Mouse (Mus musculus) kidney, postnatal 0 days (tissue): ENCODE results near the gene Zbtb5. TPM values are rescaled to one million over a fixed set of nuclear protein-coding genes. Genes with fewer than 3 reads are reported as not detected.

ENCODE experiments used
- ATAC-seq: fragments of 200-750 bp; cut with Nextera tagmentation; replicated peaks from 2 replicates; pipeline ENCODE4 v1.8.0; 2017; ENCODE audit warnings: low read depth, moderate number of reproducible peaks, moderate TSS enrichment, moderate library complexity; ENCODE audit not compliant: low FRiP score
- DNase-seq: peaks from one replicate; pipeline ENCODE4 v3.0.0-alpha.2; 2016; ENCODE audit warnings: low spot score
- H3K27ac ChIP-seq: fragments of 300-500 bp; sonication (generic); 2 replicates; pipeline ENCODE4 v1.5.1; 2014; ENCODE audit warnings: mild to moderate bottlenecking
- H3K27me3 ChIP-seq: fragments of 300-500 bp; sonication (generic); 2 replicates; pipeline ENCODE4 v1.6.1; 2014; ENCODE audit warnings: low read length, mixed read lengths; ENCODE audit not compliant: insufficient read depth
- H3K36me3 ChIP-seq: fragments of 300-500 bp; sonication (generic); 2 replicates; pipeline ENCODE4 v1.6.1; 2014; ENCODE audit warnings: low read length, mixed read lengths; ENCODE audit not compliant: insufficient read depth
- H3K4me1 ChIP-seq: fragments of 300-500 bp; sonication (generic); replicated peaks from 2 replicates; pipeline ENCODE4 v1.6.1; 2014; ENCODE audit warnings: antibody characterized with exemption, low read length, mixed read lengths; ENCODE audit not compliant: insufficient read depth
- H3K4me2 ChIP-seq: fragments of 300-500 bp; sonication (generic); 2 replicates; pipeline ENCODE4 v1.6.1; 2014; ENCODE audit warnings: mild to moderate bottlenecking, low read length, moderate library complexity, mixed read lengths
- H3K4me3 ChIP-seq: fragments of 300-500 bp; sonication (generic); replicated peaks from 2 replicates; pipeline ENCODE4 v1.5.1; 2014; ENCODE audit warnings: low read depth, low read length
- H3K9ac ChIP-seq: fragments of 300-500 bp; sonication (generic); 2 replicates; pipeline ENCODE4 v1.6.1; 2014; ENCODE audit warnings: low read depth, low read length
- H3K9me3 ChIP-seq: fragments of 300-500 bp; sonication (generic); replicated peaks from 2 replicates; pipeline ENCODE4 v1.6.1; 2016; ENCODE audit warnings: low read length, inconsistent platforms, mixed read lengths
- CTCF ChIP-seq: IDR thresholded peaks from 2 replicates; pipeline ENCODE4 v1.5.1; 2016; ENCODE audit warnings: antibody characterized with exemption, low read depth, mild to moderate bottlenecking, moderate library complexity
- WGBS: fragments of 180-500 bp; shearing (Covaris S2); extraction: QIAGEN DNeasy Blood & Tissue Kit; methylation state at CpG from one replicate; pipeline ENCODE4 v1.1.7; 2014; 5-methylcytosine and 5-hydroxymethylcytosine counted together
- polyA plus RNA-seq: library from polyadenylated mRNA; unstranded; fragments of >200 nt; fragmentation: Nextera tagmentation; extraction: Ambion mirVana; gene quantifications from 2 replicates; pipeline ENCODE4 v1.2.1, GENCODE M21; 2015

The Zbtb5 gene
- polyA plus RNA-seq, 1 experiment from 2014 or later, result 18.5 TPM

- H3K4me3 ChIP-seq, result peak overlapping the region; percentile 60; the same call in 1 of the 2 replicates
- peak overlapping the region; percentile 72; the same call in 1 of the 2 replicates for H3K9ac ChIP-seq
- H3K27me3 ChIP-seq, result no peaks in the 10 kb centered on the region
- no peak overlapping the region for H3K27ac ChIP-seq
- H3K4me2 ChIP-seq, result peak overlapping the region; percentile 61
- peaks cover 11% of the 10 kb centered on the region for H3K4me1 ChIP-seq
- H3K9me3 ChIP-seq, result no peaks in the 10 kb centered on the region
- no peaks in the 10 kb centered on the region for H3K36me3 ChIP-seq
- ATAC-seq (no peak), DNase-seq (no peak)
- 5% methylated on average over 2 of the region's 2 CpGs for WGBS
- no peak for TF ChIP-seq CTCF
Measured at GRCm38 (mm10) chr4:45013537-45013936, 1.3 kb upstream of the Zbtb5 start.

- ATAC-seq (no peak), DNase-seq (peak; percentile 32)
- Histone ChIP-seq H3K9ac (peak overlapping the region; percentile 72), H3K4me2 (peak overlapping the region; percentile 61), H3K36me3 (no peaks in the 10 kb centered on the region), H3K4me3 (peak overlapping the region; percentile 60), H3K4me1 (peaks cover 11% of the 10 kb centered on the region), H3K27ac (peak overlapping the region; percentile 91), H3K27me3 (no peaks in the 10 kb centered on the region), H3K9me3 (no peaks in the 10 kb centered on the region)
- WGBS, result under 1% methylated on average over 13 of the region's 13 CpGs
- TF ChIP-seq CTCF, result no peak
Measured at GRCm38 (mm10) chr4:45013031-45013431, 819 bp upstream of the Zbtb5 start.

GRCm38 (mm10) chr4:45011581-45012104, 569 bp downstream of the Zbtb5 start:
- peak overlapping the region; percentile 97 for H3K27ac ChIP-seq
- 0% methylated on average over 31 of the region's 31 CpGs for WGBS
- H3K9ac ChIP-seq, result peak overlapping the region; percentile 78
- H3K27me3 ChIP-seq, result no peaks in the 10 kb centered on the region
- peak overlapping the region; percentile 67 for H3K4me2 ChIP-seq
- peak overlapping the region; percentile 64 for H3K4me3 ChIP-seq
- H3K36me3 ChIP-seq, result no peaks in the 10 kb centered on the region
- no peaks in the 10 kb centered on the region for H3K9me3 ChIP-seq
- peak; percentile 77 for DNase-seq
- no peak for TF ChIP-seq CTCF
- peak; percentile 65 for ATAC-seq
- H3K4me1 ChIP-seq, result peaks cover 11% of the 10 kb centered on the region

- no peaks in the 10 kb centered on the region for H3K27me3 ChIP-seq
- H3K4me2 ChIP-seq, result peak overlapping the region; percentile 67
- no peak for TF ChIP-seq CTCF
- ATAC-seq (no peak), DNase-seq (peak; percentile 15)
- H3K36me3 ChIP-seq, result no peaks in the 10 kb centered on the region
- peak overlapping the region; percentile 64 for H3K4me3 ChIP-seq
- H3K9me3 ChIP-seq, result no peaks in the 10 kb centered on the region
- peak overlapping the region; percentile 78 for H3K9ac ChIP-seq
- WGBS, result 9% methylated on average over 11 of the region's 11 CpGs
- peaks cover 11% of the 10 kb centered on the region for H3K4me1 ChIP-seq
- peak overlapping the region; percentile 97 for H3K27ac ChIP-seq
Measured at GRCm38 (mm10) chr4:45010806-45011415, 1.3 kb downstream of the Zbtb5 start.

- no peak overlapping the region for H3K27ac ChIP-seq
- H3K27me3 ChIP-seq, result no peaks in the 10 kb centered on the region
- peaks cover 4% of the 10 kb centered on the region; the same call in 1 of the 2 replicates for H3K4me1 ChIP-seq
- no peaks in the 10 kb centered on the region for H3K36me3 ChIP-seq
- H3K4me3 ChIP-seq, result no peak overlapping the region
- TF ChIP-seq CTCF, result no peak
- DNase-seq (peak; percentile 11), ATAC-seq (no peak)
- H3K4me2 ChIP-seq, result no peak overlapping the region
- 73% methylated on average over 3 of the region's 3 CpGs for WGBS
- H3K9me3 ChIP-seq, result no peaks in the 10 kb centered on the region
- H3K9ac ChIP-seq, result no peak overlapping the region
Measured at GRCm38 (mm10) chr4:45005452-45005851, 6.8 kb downstream of the Zbtb5 start.

GRCm38 (mm10) chr4:45000001-45000400, 12.2 kb downstream of the Zbtb5 start:
- Histone ChIP-seq H3K9me3 (no peaks in the 10 kb centered on the region), H3K4me3 (no peak overlapping the region), H3K9ac (no peak overlapping the region), H3K4me2 (no peak overlapping the region), H3K4me1 (no peaks in the 10 kb centered on the region), H3K27me3 (no peaks in the 10 kb centered on the region), H3K27ac (no peak overlapping the region), H3K36me3 (no peaks in the 10 kb centered on the region; the same call in 1 of the 2 replicates)
- WGBS, result 85% methylated on average over 6 of the region's 6 CpGs
- TF ChIP-seq CTCF, result no peak
- DNase-seq (no peak), ATAC-seq (no peak)
